Mouse (Mus musculus): Measurements from ENCODE around the gene Zfp523.

Zfp523 gene

GRCm38 (mm10) chr17:28176775-28177539, at the start of gene Zfp523:
Gene Zfp523 (plus strand): TSS chr17:28177129.
- peak within 1 kb of the TSS; percentile 93 for H3K4me3 ChIP-seq (replicated peaks; ENCODE audit: low read length)
- H3K4me1 ChIP-seq (replicated peaks; ENCODE audit: low read depth, low read length) = peaks cover 77% of the 10 kb centered on the region
- H3K9me3 ChIP-seq (ENCODE audit: low read length) = no peaks in the 10 kb centered on the region
- H3K27me3 ChIP-seq (ENCODE audit: insufficient read depth, low read length) = peaks cover 6% of the 10 kb centered on the region; the same call in 1 of the 2 replicates
- H3K36me3 ChIP-seq (ENCODE audit: insufficient read depth, low read length) = no peaks in the 10 kb centered on the region
- TF ChIP-seq NANOG (IDR thresholded peaks at IDR 0.05; ENCODE audit: borderline replicate concordance, low read length) (no peak), CTCF (conservative IDR thresholded peaks at IDR 0.05; ENCODE audit: low read length) (no peak), POU5F1 (IDR thresholded peaks at IDR 0.05; ENCODE audit: borderline replicate concordance, low read length) (no peak)

- TF ChIP-seq CTCF (conservative IDR thresholded peaks at IDR 0.05; ENCODE audit: low read length) (no peak), POU5F1 (IDR thresholded peaks at IDR 0.05; ENCODE audit: borderline replicate concordance, low read length) (no peak), NANOG (IDR thresholded peaks at IDR 0.05; ENCODE audit: borderline replicate concordance, low read length) (no peak)
- peak overlapping the region; percentile 18 for H3K4me3 ChIP-seq (replicated peaks; ENCODE audit: low read length)
- peaks cover 4% of the 10 kb centered on the region; the same call in 1 of the 2 replicates for H3K27me3 ChIP-seq (ENCODE audit: insufficient read depth, low read length)
- H3K36me3 ChIP-seq (ENCODE audit: insufficient read depth, low read length) = no peaks in the 10 kb centered on the region
- peaks cover 69% of the 10 kb centered on the region for H3K4me1 ChIP-seq (replicated peaks; ENCODE audit: low read depth, low read length)
- no peaks in the 10 kb centered on the region for H3K9me3 ChIP-seq (ENCODE audit: low read length)
Measured at GRCm38 (mm10) chr17:28129796-28130195, 47.1 kb upstream of the Zfp523 start.

- Histone ChIP-seq H3K9me3 (ENCODE audit: low read length) (no peaks in the 10 kb centered on the region), H3K36me3 (ENCODE audit: insufficient read depth, low read length) (no peaks in the 10 kb centered on the region), H3K4me1 (replicated peaks; ENCODE audit: low read depth, low read length) (peaks cover 71% of the 10 kb centered on the region), H3K27me3 (ENCODE audit: insufficient read depth, low read length) (peaks cover 3% of the 10 kb centered on the region; the same call in 1 of the 2 replicates), H3K4me3 (replicated peaks; ENCODE audit: low read length) (peak overlapping the region; percentile 18)
- TF ChIP-seq NANOG (IDR thresholded peaks at IDR 0.05; ENCODE audit: borderline replicate concordance, low read length) (no peak), CTCF (conservative IDR thresholded peaks at IDR 0.05; ENCODE audit: low read length) (no peak), POU5F1 (IDR thresholded peaks at IDR 0.05; ENCODE audit: borderline replicate concordance, low read length) (no peak)
Measured at GRCm38 (mm10) chr17:28130391-28131125, 46.4 kb upstream of the Zfp523 start.

GRCm38 (mm10) chr17:28131156-28131555, 45.8 kb upstream of the Zfp523 start:
- H3K4me3 ChIP-seq (replicated peaks; ENCODE audit: low read length) = peak overlapping the region; percentile 18; the same call in 1 of the 2 replicates
- no peaks in the 10 kb centered on the region for H3K36me3 ChIP-seq (ENCODE audit: insufficient read depth, low read length)
- H3K9me3 ChIP-seq (ENCODE audit: low read length) = no peaks in the 10 kb centered on the region
- H3K4me1 ChIP-seq (replicated peaks; ENCODE audit: low read depth, low read length) = peaks cover 75% of the 10 kb centered on the region
- TF ChIP-seq NANOG (IDR thresholded peaks at IDR 0.05; ENCODE audit: borderline replicate concordance, low read length) = no peak
- TF ChIP-seq CTCF (conservative IDR thresholded peaks at IDR 0.05; ENCODE audit: low read length) = no peak
- no peak for TF ChIP-seq POU5F1 (IDR thresholded peaks at IDR 0.05; ENCODE audit: borderline replicate concordance, low read length)
- H3K27me3 ChIP-seq (ENCODE audit: insufficient read depth, low read length) = peaks cover 4% of the 10 kb centered on the region; the same call in 1 of the 2 replicates

- H3K36me3 ChIP-seq (ENCODE audit: insufficient read depth, low read length) = no peaks in the 10 kb centered on the region
- H3K9me3 ChIP-seq (ENCODE audit: low read length) = no peaks in the 10 kb centered on the region
- TF ChIP-seq POU5F1 (IDR thresholded peaks at IDR 0.05; ENCODE audit: borderline replicate concordance, low read length) (no peak), CTCF (conservative IDR thresholded peaks at IDR 0.05; ENCODE audit: low read length) (peak; percentile 97), NANOG (IDR thresholded peaks at IDR 0.05; ENCODE audit: borderline replicate concordance, low read length) (no peak)
- 0 out of 2 replicates have a peak overlapping the region, but pooled peaks have one; percentile 1 for H3K4me3 ChIP-seq (replicated peaks; ENCODE audit: low read length)
- peaks cover 81% of the 10 kb centered on the region for H3K4me1 ChIP-seq (replicated peaks; ENCODE audit: low read depth, low read length)
- H3K27me3 ChIP-seq (ENCODE audit: insufficient read depth, low read length) = peaks cover 4% of the 10 kb centered on the region; the same call in 1 of the 2 replicates
Measured at GRCm38 (mm10) chr17:28133193-28133592, 43.7 kb upstream of the Zfp523 start.

DNA sequence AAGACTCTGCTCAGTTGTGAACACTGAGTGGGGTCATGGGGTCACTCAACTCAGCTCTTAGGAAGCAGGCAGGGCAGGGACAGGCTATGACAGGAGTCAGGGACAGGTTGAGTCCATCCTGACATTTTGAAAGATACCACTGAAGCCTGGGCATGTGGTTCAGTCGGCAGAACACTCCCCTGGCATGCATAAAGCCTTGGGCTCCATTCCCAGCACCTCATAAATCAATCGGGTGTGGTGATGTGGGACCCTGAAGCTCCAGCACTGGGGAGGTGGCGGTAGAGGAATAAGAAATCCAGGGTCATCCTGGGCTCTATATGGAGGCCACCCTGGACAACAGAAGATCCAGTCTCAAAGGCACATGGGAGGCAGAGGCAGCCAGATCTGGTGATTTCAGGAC, 41.4 kb upstream of the Zfp523 start:
- Histone ChIP-seq H3K36me3 (ENCODE audit: insufficient read depth, low read length) (no peaks in the 10 kb centered on the region), H3K9me3 (ENCODE audit: low read length) (no peaks in the 10 kb centered on the region), H3K4me1 (replicated peaks; ENCODE audit: low read depth, low read length) (peaks cover 80% of the 10 kb centered on the region), H3K27me3 (ENCODE audit: insufficient read depth, low read length) (peaks cover 23% of the 10 kb centered on the region), H3K4me3 (replicated peaks; ENCODE audit: low read length) (no peak overlapping the region)
- TF ChIP-seq CTCF (conservative IDR thresholded peaks at IDR 0.05; ENCODE audit: low read length) (no peak), POU5F1 (IDR thresholded peaks at IDR 0.05; ENCODE audit: borderline replicate concordance, low read length) (no peak)

- TF ChIP-seq NANOG (IDR thresholded peaks at IDR 0.05; ENCODE audit: borderline replicate concordance, low read length) (no peak), POU5F1 (IDR thresholded peaks at IDR 0.05; ENCODE audit: borderline replicate concordance, low read length) (no peak), CTCF (conservative IDR thresholded peaks at IDR 0.05; ENCODE audit: low read length) (no peak)
- Histone ChIP-seq H3K9me3 (ENCODE audit: low read length) (no peaks in the 10 kb centered on the region), H3K27me3 (ENCODE audit: insufficient read depth, low read length) (peaks cover 31% of the 10 kb centered on the region), H3K36me3 (ENCODE audit: insufficient read depth, low read length) (no peaks in the 10 kb centered on the region), H3K4me3 (replicated peaks; ENCODE audit: low read length) (no peak overlapping the region), H3K4me1 (replicated peaks; ENCODE audit: low read depth, low read length) (peaks cover 80% of the 10 kb centered on the region)
Measured at GRCm38 (mm10) chr17:28136266-28136665, 40.7 kb upstream of the Zfp523 start.

DNA sequence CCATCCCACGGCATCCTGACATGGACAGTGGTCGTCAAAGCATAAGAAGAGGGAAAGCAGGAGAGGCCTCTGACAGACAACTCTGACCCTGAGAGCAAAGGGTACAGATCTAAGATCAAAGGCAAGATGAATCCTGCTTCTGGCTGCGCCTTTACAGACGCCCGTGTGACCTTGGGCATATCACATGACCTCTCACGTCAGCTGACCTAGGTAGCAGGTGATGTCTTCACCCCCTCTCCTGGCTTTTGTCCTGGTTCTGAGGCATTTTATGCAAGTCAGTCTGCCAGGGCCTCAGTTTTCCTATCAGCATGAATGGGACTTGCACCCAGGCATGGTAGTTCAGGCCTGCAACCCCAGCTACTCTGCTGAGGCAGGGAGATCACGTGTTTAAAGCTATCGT, 38.9 kb upstream of the Zfp523 start:
- Histone ChIP-seq H3K36me3 (ENCODE audit: insufficient read depth, low read length) (no peaks in the 10 kb centered on the region), H3K4me3 (replicated peaks; ENCODE audit: low read length) (peak overlapping the region; percentile 35; the same call in 1 of the 2 replicates), H3K27me3 (ENCODE audit: insufficient read depth, low read length) (peaks cover 41% of the 10 kb centered on the region), H3K4me1 (replicated peaks; ENCODE audit: low read depth, low read length) (peaks cover 70% of the 10 kb centered on the region), H3K9me3 (ENCODE audit: low read length) (no peaks in the 10 kb centered on the region)
- no peak for TF ChIP-seq NANOG (IDR thresholded peaks at IDR 0.05; ENCODE audit: borderline replicate concordance, low read length)
- TF ChIP-seq POU5F1 (IDR thresholded peaks at IDR 0.05; ENCODE audit: borderline replicate concordance, low read length) = no peak
- no peak for TF ChIP-seq CTCF (conservative IDR thresholded peaks at IDR 0.05; ENCODE audit: low read length)

Measured in E14TG2a.4 (cell line).